In genomic region chr12:5330496-5331070, GRCm38 (mm10) we compare ENCODE assay signal across 24 mouse cellular contexts. TPM values are rescaled to one million over a fixed set of nuclear protein-coding genes. Genes with fewer than 3 reads are reported as not detected.
A peak's percentile ranks its signal among the peaks of the same experiment; 100 is the strongest.
DNase-seq lines count a peak whose midpoint lies in the region; ATAC-seq and TF ChIP-seq lines count a peak whose summit lies in the region.
"Had no signal": no experiment of that assay in that cellular context is flagged by ENCODE, and none has a peak within 500 bp of the region (broad histone marks: within the 10 kb centered on the region; RNA-seq: fewer than 3 reads in every experiment).

No protein-coding gene starts in this region.

- POLR2A ChIA-PET in Patski (lab: Charles Lee): interaction anchor here (0.6 kb wide), 1 partner anchor 284 kb away, joined by 3 read pairs; no protein-coding TSS in a partner anchor

- peak; percentile 19 for DNase-seq in cerebellum, adult 9-10 months
- DNase-seq in cerebellum, adult 11 months: no peak
- peak; percentile 91 for DNase-seq in Patski (ENCODE audit: low read depth, low spot score)
- DNase-seq in cerebellum, postnatal 10 days: peak; percentile 50 to 70
- peak; percentile 25 for DNase-seq in forelimb bud, embryonic 11.5 days (ENCODE audit: low read depth, low spot score)
- no peak for DNase-seq in urinary bladder, postnatal 25 days (ENCODE audit: low spot score)
- DNase-seq in kidney, postnatal 25 days: no peak
- DNase-seq: adrenal gland, adult 8-10 months; adrenal gland, postnatal 25 days; forebrain, postnatal 0 days; gastrocnemius, postnatal 25 days; heart, adult 2 months; heart, postnatal 14 days; kidney, adult 2 months had no signal

- H3K27me3 ChIP-seq in Patski: no peaks in the 10 kb centered on the region
- H3K27me3 ChIP-seq: embryonic facial prominence, embryonic 12.5 days; embryonic facial prominence, embryonic 15.5 days; heart, embryonic 13.5 days; hindbrain, embryonic 12.5 days; hindbrain, embryonic 15.5 days had no signal

- peak; percentile 76 for ATAC-seq in Patski
- ATAC-seq: activated CD4-positive, CD25-positive, alpha-beta regulatory T cell, adult 4 months; CD4-positive, CD25-positive, alpha-beta regulatory T cell, adult 4 months; forebrain, embryonic 14.5 days; forebrain, postnatal 0 days; intestine, postnatal 0 days had no signal

- CTCF ChIA-PET in Patski (lab: Charles Lee): interaction anchor here (0.8 kb wide), 1 partner anchor 15 kb away, joined by 3 read pairs; no protein-coding TSS in a partner anchor

- in situ Hi-C loops in Patski (cut with MboI; ENCODE audit: low pct_unique_long_range_greater_than_20kb): no loop called here

- no peak for TF ChIP-seq CTCF in Patski (IDR thresholded peaks at IDR 0.05)

RNA-seq across cellular contexts. Expression of gene Klhl29, which starts 44.9 kb away (rescaled TPM):
- polyA plus RNA-seq in Patski (2021): 16.8 TPM
- polyA plus RNA-seq: C2C12 had no signal

Comparison
In these comparisons a context has a peak if more than half of its experiments do, and no peak if none do; other contexts are left out.
1. DNase-seq: peak in cerebellum, adult 9-10 months (single experiment), Patski (single experiment), cerebellum, postnatal 10 days (2 of 2) and forelimb bud, embryonic 11.5 days (single experiment); none in cerebellum, adult 11 months (single experiment), urinary bladder, postnatal 25 days (single experiment) and kidney, postnatal 25 days (0 of 2).